In the genomic region with DNA sequence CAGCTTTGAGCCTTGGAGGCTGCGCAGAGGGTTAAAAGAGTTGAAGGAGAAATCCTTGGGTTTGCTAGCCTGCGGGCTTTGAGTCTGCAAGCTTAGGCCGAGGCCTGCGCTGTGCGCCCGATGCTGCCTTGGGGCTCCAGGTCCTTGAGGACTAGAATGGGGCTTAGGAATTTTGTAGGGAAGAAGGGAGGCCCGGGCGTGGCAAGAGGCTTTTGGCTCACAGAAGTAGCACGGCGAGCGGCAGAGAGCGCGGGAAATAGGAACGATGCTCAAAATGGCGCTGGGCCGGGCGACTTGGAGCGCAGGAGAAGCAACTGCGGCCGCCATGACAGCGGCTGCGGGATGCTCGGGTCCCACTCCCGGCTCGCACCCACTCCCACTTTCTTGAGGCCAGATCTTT, we compare ENCODE assay signal across 8 mouse cellular contexts. TPM values are rescaled to one million over a fixed set of nuclear protein-coding genes. Genes with fewer than 3 reads are reported as not detected.
A peak's percentile ranks its signal among the peaks of the same experiment; 100 is the strongest.
DNase-seq lines count a peak whose midpoint lies in the region; ATAC-seq and TF ChIP-seq lines count a peak whose summit lies in the region.

No protein-coding gene starts in this region.

- no peak for ATAC-seq in embryonic facial prominence, embryonic 14.5 days (ENCODE audit: low read depth)
- ATAC-seq in midbrain, embryonic 13.5 days: no peak
- ATAC-seq in inflammation-experienced regulatory T-cells, adult 6 months: no peak

- no peak for DNase-seq in lung, adult 2 months
- no peak for DNase-seq in lung, adult 18-20 months
- peak; percentile 41 for DNase-seq in embryonic facial prominence, embryonic 14.5 days (ENCODE audit: low spot score)
- peak; percentile 81 for DNase-seq in kidney, adult 18-20 months
- no peak for DNase-seq in thymus, postnatal 0 days (ENCODE audit: low spot score)
- DNase-seq in right cerebral cortex, postnatal 14 days: no peak

- H3K9ac ChIP-seq in embryonic facial prominence, embryonic 14.5 days (ENCODE audit: low read depth, low read length): peak overlapping the region; percentile 56; the same call in 1 of the 2 replicates
- no peak overlapping the region for H3K9ac ChIP-seq in midbrain, embryonic 13.5 days (replicated peaks)

- no peaks in the 10 kb centered on the region for H3K36me3 ChIP-seq in embryonic facial prominence, embryonic 14.5 days (ENCODE audit: control insufficient read depth, insufficient read depth, low read length)
- no peaks in the 10 kb centered on the region for H3K36me3 ChIP-seq in midbrain, embryonic 13.5 days

- H3K4me2 ChIP-seq in embryonic facial prominence, embryonic 14.5 days (ENCODE audit: low read depth, low read length): peak overlapping the region; percentile 50
- H3K4me2 ChIP-seq in midbrain, embryonic 13.5 days (replicated peaks): 0 out of 2 replicates have a peak overlapping the region, but pooled peaks have one; percentile 21

- TF ChIP-seq CTCF in lung, adult 2 months (IDR thresholded peaks at IDR 0.05; ENCODE audit: insufficient read depth, low read length): no peak

- H3K9me3 ChIP-seq in embryonic facial prominence, embryonic 14.5 days (ENCODE audit: control insufficient read depth, low read length): 0 out of 2 replicates have a peak, but pooled peaks cover under 1% of the 10 kb centered on the region
- H3K9me3 ChIP-seq in midbrain, embryonic 13.5 days: no peaks in the 10 kb centered on the region

- peak overlapping the region; percentile 18 for H3K4me3 ChIP-seq in lung, adult 2 months (replicated peaks; ENCODE audit: extremely low read depth, low read depth, low read length)
- peak overlapping the region; percentile 29 for H3K4me3 ChIP-seq in embryonic facial prominence, embryonic 14.5 days (ENCODE audit: low read depth, low read length)
- H3K4me3 ChIP-seq in midbrain, embryonic 13.5 days (replicated peaks): 0 out of 2 replicates have a peak overlapping the region, but pooled peaks have one; percentile 8

- no peak overlapping the region; the same call in 1 of the 2 replicates for H3K27ac ChIP-seq in embryonic facial prominence, embryonic 14.5 days (replicated peaks; ENCODE audit: low read depth, low read length)
- no peak overlapping the region for H3K27ac ChIP-seq in midbrain, embryonic 13.5 days

- H3K27me3 ChIP-seq in embryonic facial prominence, embryonic 14.5 days (replicated peaks; ENCODE audit: control insufficient read depth, insufficient read depth, low read length): peaks cover 94% of the 10 kb centered on the region
- H3K27me3 ChIP-seq in midbrain, embryonic 13.5 days: peaks cover 94% of the 10 kb centered on the region

- no peaks in the 10 kb centered on the region for H3K4me1 ChIP-seq in lung, adult 2 months (ENCODE audit: control insufficient read depth, insufficient read depth, low read length)
- H3K4me1 ChIP-seq in embryonic facial prominence, embryonic 14.5 days (ENCODE audit: control insufficient read depth, insufficient read depth, low read length): no peaks in the 10 kb centered on the region
- peaks cover 10% of the 10 kb centered on the region; the same call in 1 of the 2 replicates for H3K4me1 ChIP-seq in midbrain, embryonic 13.5 days (replicated peaks)

- WGBS in lung, adult 2 months: 8% methylated on average over 25 of the region's 25 CpGs
- WGBS in embryonic facial prominence, embryonic 14.5 days: under 1% methylated on average over 25 of the region's 25 CpGs
- WGBS in midbrain, embryonic 13.5 days: 0% methylated on average over 25 of the region's 25 CpGs

- TF ChIP-seq POLR2A in lung, adult 2 months (IDR thresholded peaks at IDR 0.05; ENCODE audit: borderline replicate concordance, extremely low read depth, low read depth, low read length): no peak

RNA-seq across cellular contexts. Expression of gene Hoxb2, which starts 4.1 kb away (rescaled TPM):
- 19.7 and 24.7 TPM in 2 replicates for polyA plus RNA-seq in lung, adult 2 months (2012; rRNA removed)
- 7.5 and 8.9 TPM in 2 replicates for polyA plus RNA-seq in embryonic facial prominence, embryonic 14.5 days (2014; fragmentation: Nextera tagmentation; extraction: Ambion mirVana)
- polyA plus RNA-seq in midbrain, embryonic 13.5 days (2015; fragmentation: Nextera tagmentation; extraction: Ambion mirVana): 0.19 and 0.28 TPM in 2 replicates
- 1.3 and 1.4 TPM in 2 replicates for polyA plus RNA-seq in thymus, postnatal 0 days (2015; fragmentation: Nextera tagmentation; extraction: Ambion mirVana)
- not detected for polyA plus RNA-seq in inflammation-experienced regulatory T-cells, adult 6 months (2017; shearing (Covaris generic))

RNA-seq across cellular contexts. Expression of gene Hoxb1, which starts 11.2 kb away (rescaled TPM):
- polyA plus RNA-seq in lung, adult 2 months (2012; rRNA removed): not detected in 2 replicates
- polyA plus RNA-seq in embryonic facial prominence, embryonic 14.5 days (2014; fragmentation: Nextera tagmentation; extraction: Ambion mirVana): 0.13 TPM in 1 of 2 replicates, not detected in the other
- polyA plus RNA-seq in midbrain, embryonic 13.5 days (2015; fragmentation: Nextera tagmentation; extraction: Ambion mirVana): not detected in 2 replicates
- polyA plus RNA-seq in thymus, postnatal 0 days (2015; fragmentation: Nextera tagmentation; extraction: Ambion mirVana): not detected in 2 replicates
- not detected for polyA plus RNA-seq in inflammation-experienced regulatory T-cells, adult 6 months (2017; shearing (Covaris generic))

RNA-seq across cellular contexts. Expression of gene Hoxb3, which starts 31.2 kb away (rescaled TPM):
- 11.0 and 13.2 TPM in 2 replicates for polyA plus RNA-seq in lung, adult 2 months (2012; rRNA removed)
- polyA plus RNA-seq in embryonic facial prominence, embryonic 14.5 days (2014; fragmentation: Nextera tagmentation; extraction: Ambion mirVana): 0.81 and 1.1 TPM in 2 replicates
- polyA plus RNA-seq in midbrain, embryonic 13.5 days (2015; fragmentation: Nextera tagmentation; extraction: Ambion mirVana): 0.11 TPM in 1 of 2 replicates, not detected in the other
- polyA plus RNA-seq in thymus, postnatal 0 days (2015; fragmentation: Nextera tagmentation; extraction: Ambion mirVana): 0.18 and 0.30 TPM in 2 replicates
- under 1 TPM in 1 of 3 experiments, not detected in 2; 0.86 TPM for polyA plus RNA-seq in inflammation-experienced regulatory T-cells, adult 6 months (2017; shearing (Covaris generic))

RNA-seq across cellular contexts. Expression of gene Hoxb4, which starts 36.3 kb away (rescaled TPM):
- 9.9 and 12.5 TPM in 2 replicates for polyA plus RNA-seq in lung, adult 2 months (2012; rRNA removed)
- polyA plus RNA-seq in embryonic facial prominence, embryonic 14.5 days (2014; fragmentation: Nextera tagmentation; extraction: Ambion mirVana): 0.62 and 0.70 TPM in 2 replicates
- polyA plus RNA-seq in midbrain, embryonic 13.5 days (2015; fragmentation: Nextera tagmentation; extraction: Ambion mirVana): not detected in 2 replicates
- polyA plus RNA-seq in thymus, postnatal 0 days (2015; fragmentation: Nextera tagmentation; extraction: Ambion mirVana): 0.09 and 0.20 TPM in 2 replicates
- 1 to 10 TPM in 2 of 3 experiments, under 1 TPM in 1; 0.92 to 1.5 (median 1.2) TPM for polyA plus RNA-seq in inflammation-experienced regulatory T-cells, adult 6 months (2017; shearing (Covaris generic))

RNA-seq across cellular contexts. Expression of gene Hoxb5, which starts 51.2 kb away (rescaled TPM):
- 12.1 and 15.6 TPM in 2 replicates for polyA plus RNA-seq in lung, adult 2 months (2012; rRNA removed)
- polyA plus RNA-seq in embryonic facial prominence, embryonic 14.5 days (2014; fragmentation: Nextera tagmentation; extraction: Ambion mirVana): 1.8 and 2.4 TPM in 2 replicates
- polyA plus RNA-seq in midbrain, embryonic 13.5 days (2015; fragmentation: Nextera tagmentation; extraction: Ambion mirVana): 0.08 TPM in 1 of 2 replicates, not detected in the other
- 0.15 and 0.16 TPM in 2 replicates for polyA plus RNA-seq in thymus, postnatal 0 days (2015; fragmentation: Nextera tagmentation; extraction: Ambion mirVana)
- not detected for polyA plus RNA-seq in inflammation-experienced regulatory T-cells, adult 6 months (2017; shearing (Covaris generic))

Comparison
In these comparisons a context has a peak if more than half of its experiments do, and no peak if none do; other contexts are left out.
1. DNase-seq: peak in embryonic facial prominence, embryonic 14.5 days (single experiment) and kidney, adult 18-20 months (single experiment); none in lung, adult 2 months (single experiment), lung, adult 18-20 months (0 of 2), thymus, postnatal 0 days (single experiment) and right cerebral cortex, postnatal 14 days (single experiment).
2. Peak in every context shown above with its lines, with median percentiles within 50 percentile points of each other: H3K4me3 ChIP-seq.